Mouse (Mus musculus) erythroid progenitor cell, adult 5-6 weeks (primary cell): ENCODE measurements around the gene Samd1. TPM values are rescaled to one million over a fixed set of nuclear protein-coding genes. Genes with fewer than 3 reads are reported as not detected.
A peak's percentile ranks its signal among the peaks of the same experiment; 100 is the strongest.

ENCODE experiments used
- ATAC-seq: replicated peaks from 2 replicates; pipeline ENCODE4 v1.8.0; 2016; ENCODE audit warnings: moderate number of reproducible peaks, mild to moderate bottlenecking, moderate TSS enrichment, inconsistent platforms; ENCODE audit not compliant: poor library complexity, low FRiP score, severe bottlenecking
- total RNA-seq, 2 experiments: library from RNA; stranded (forward) in 1 of 2; stranded (reverse) in 1 of 2; fragments of 150-400 nt in 1 of 2; fragments of 186-747, 209-891 nt in 1 of 2; gene quantifications; 2 replicates each; pipeline versions ENCODE4 v1.2.3 to v1.2.4; 2015 to 2017; ENCODE audit warnings: low replicate concordance in 2 of 2

The Samd1 gene
- 114 and 119 TPM in 2 replicates for total RNA-seq (2015; ENCODE audit: low replicate concordance)
- 51.6 and 80.9 TPM in 2 replicates for total RNA-seq (2017; ENCODE audit: low replicate concordance)

GRCm38 (mm10) chr8:83997511-83998141 lies at the start of gene Samd1:
Gene Samd1, plus strand, starts transcription at chr8:83997672.
- no peak for ATAC-seq

DNA sequence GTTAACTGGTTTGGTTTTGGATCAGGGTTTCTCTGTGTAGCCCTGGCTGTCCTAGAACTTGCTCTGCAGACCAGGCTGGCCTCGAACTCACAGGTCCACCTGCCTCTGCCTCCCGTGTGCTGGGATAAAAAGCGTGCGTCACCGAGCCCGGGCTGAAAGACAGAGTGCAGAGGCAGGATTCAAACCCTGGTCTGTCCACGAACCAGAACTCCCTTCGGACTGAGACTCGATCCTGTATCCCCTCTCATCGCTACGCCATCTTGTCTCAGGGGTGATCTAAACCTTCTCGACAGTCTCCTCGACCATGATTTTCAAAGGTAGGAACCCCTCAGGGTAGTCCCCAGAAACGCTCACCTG lies 42.7 kb upstream of the Samd1 start:
- no peak for ATAC-seq

GRCm38 (mm10) chr8:83955106-83955957 lies 42.1 kb upstream of the Samd1 start, which contains the start of the genes Gm10644 and Asf1b:
Gene Gm10644, minus strand, starts transcription at chr8:83955205.
Gene Asf1b, plus strand, starts transcription at chr8:83955507.
- peak; percentile 90 for ATAC-seq

- no peak; the same call in 1 of the 2 replicates for ATAC-seq
Measured at GRCm38 (mm10) chr8:83955958-83956218, 41.6 kb upstream of the Samd1 start.

GRCm38 (mm10) chr8:83956789-83957188 lies 40.7 kb upstream of the Samd1 start:
- ATAC-seq: peak; percentile 63

DNA sequence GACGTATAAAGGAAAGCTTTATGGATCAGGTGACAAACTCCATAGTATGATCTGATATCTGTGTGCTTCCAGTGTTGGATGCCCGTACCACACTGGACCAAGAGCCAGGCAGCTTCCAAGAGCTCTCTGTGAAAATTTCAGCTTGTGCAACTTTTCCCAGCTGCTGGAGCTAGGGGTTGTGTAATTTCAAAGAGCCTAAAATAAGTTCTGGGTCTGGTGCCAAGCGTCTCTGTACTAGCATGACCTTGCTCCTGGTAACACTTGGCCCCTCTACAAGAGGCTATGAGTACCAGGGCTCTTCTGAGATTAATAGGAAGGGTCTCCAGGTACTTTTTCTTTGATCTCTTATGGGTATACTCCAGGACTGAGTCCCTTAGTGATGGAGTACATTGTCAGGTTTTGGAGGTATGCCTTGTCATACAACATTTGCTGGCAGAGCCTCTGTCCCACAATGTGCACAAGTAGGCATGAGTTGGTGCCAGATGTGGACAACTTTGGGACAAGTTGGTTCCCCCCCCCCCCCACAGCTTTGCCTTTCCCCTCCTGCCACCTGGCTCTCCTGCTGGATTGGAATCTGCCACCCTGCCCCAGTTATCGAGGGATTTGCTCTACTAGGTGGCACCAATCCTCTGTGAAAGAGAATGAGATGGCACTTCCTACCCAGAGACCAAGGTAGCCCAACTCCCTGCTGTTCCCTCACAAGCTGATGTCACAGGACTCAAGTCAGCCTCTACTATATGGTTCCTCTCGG lies 33.3 kb upstream of the Samd1 start:
- ATAC-seq: no peak

DNA sequence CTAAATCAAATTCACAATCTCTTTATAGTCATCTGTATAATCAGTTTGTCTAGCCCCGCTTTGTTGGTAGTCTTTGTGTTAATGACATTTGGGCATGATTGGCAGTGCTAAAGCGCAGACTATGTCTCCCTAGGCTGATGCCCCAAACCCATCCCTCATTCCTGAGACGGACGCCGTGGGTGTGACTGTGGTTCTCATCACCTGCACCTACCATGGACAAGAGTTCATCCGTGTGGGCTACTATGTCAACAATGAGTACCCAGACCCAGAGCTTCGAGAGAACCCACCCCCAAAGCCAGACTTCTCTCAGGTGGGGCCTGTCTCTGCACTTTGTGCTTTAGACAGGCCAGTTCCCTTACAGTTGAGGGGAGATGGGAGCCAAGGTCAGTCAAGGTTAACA lies 29.8 kb upstream of the Samd1 start:
- no peak for ATAC-seq

DNA sequence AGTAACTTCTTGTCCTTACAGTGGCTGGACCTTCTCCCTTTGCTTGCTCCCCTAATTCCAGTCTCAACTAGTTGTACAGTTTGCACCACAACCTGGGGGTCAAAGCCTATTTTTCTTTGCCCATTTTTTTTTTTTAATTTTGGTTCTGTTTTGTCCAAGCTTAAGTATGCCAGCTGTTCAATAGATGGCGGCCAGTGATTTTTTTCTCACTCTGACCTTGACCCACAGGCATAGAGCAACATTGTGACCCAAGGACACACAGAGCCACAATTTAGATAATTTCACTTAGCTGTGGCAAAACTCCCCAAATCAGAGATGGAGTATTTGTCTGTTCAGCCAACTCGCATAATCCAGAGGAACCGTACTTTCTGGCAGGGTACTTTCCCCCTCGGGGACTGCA lies 26.4 kb upstream of the Samd1 start:
- no peak for ATAC-seq

DNA sequence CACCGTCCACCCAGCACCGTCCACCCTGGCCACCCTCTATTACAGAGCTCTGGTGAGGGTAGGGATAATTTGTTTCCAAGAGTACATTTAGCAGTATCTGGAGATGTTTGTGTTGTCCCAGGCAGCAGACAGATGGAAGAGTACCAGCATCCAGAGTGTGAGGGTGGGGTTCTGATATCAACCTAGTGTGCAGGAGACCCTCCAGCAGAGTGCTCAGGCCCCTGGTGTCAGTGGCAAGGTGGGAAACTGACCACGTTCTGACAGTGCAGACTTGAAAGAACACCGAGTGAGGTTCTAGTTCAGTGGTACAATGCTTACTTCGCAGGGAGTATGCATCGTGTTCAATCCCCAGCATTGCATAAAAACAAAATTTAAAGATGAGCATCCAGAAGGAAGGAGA lies 25.8 kb upstream of the Samd1 start:
- no peak for ATAC-seq

- peak; percentile 97 for ATAC-seq
Measured at GRCm38 (mm10) chr8:83972150-83973120, 25.0 kb upstream of the Samd1 start, which contains the start of gene Prkaca. Gene Prkaca, plus strand, starts transcription at chr8:83972993.

DNA sequence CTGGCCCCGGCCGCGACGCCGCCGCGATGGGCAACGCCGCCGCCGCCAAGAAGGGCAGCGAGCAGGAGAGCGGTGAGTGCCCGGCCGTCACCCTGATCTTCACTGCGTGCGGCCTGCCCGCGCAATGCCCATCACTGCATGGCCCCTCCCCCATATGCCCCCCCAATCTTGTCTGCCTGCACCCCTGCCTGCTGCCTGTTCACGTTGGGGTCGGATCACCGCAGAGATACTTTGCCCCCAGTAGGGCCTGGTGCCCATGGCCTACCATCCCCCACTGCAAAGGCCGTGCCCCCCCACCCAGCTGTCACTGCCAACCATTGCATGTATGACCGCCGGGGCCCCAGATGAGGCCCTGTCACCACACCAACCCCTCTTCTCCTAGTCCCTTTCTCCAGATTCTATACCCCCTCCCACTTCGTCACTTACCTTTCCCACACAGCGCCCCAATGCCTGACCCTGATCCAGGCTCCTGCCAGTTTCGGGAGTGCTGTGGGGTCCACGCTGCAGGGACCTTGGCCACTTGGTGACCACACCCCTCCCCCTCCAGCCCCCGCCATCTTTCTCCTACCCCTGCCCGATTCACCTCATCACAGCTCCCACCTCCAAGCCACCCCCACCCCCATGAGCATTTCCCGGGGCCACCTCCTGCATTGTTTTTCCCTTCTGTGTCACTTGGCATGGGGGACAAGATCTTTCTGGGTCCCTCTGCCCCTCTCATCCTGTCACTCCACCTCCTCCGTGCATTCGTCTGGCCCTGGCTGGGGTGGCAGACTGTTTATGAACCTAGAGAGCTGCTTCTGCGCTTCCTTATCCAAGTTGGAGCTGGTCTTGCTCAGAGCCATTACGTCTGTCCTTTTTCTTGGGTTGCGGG lies 24.1 kb upstream of the Samd1 start:
- ATAC-seq: peak; percentile 1; the same call in 1 of the 2 replicates

DNA sequence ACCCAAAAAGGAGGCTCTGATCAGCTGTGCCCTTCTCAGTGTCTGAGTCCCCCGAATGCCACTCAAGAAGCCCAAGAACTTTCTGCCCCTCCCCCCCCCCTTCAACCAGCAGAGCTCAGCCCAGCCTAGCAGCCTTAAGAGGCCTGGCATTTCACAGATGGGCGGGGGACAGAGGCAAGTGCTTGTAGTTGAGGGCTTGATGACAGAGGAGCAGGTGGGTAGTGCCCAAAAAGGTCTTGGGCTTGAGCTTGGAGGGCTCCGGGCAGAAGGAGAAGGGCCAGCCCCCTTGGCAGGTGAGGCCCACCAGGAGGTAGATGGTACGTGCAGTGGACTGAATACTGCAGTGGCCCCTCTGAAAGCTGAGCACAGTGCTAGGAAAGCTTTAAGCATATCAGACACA lies 23.0 kb upstream of the Samd1 start:
- no peak for ATAC-seq

DNA sequence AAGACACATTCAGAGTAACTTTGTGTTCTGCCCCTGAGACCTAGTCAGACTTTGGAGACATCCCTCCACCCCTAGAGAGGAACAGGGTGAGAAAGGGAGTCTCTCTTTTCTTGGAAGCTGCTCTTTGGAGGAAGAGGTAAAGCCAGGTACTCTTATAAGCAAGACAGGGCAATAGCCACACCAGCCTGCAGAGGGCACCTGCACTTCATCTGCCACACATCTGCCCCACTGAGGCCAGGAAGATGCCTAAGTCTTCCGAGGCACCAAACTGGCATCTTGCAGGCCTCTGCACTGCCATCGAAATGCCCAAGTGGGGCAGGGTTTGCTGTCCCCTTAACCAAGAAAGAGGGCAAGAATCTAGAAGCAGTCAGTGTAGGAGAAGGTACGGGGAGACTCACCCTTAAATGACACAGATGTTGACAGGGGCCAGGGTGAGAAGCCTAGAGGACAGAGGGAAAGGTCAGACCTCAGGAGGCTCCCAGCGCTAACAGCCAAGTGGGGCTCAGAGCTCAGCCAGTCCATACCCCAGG lies 21.3 kb upstream of the Samd1 start:
- no peak for ATAC-seq

GRCm38 (mm10) chr8:83976779-83977350 lies 20.6 kb upstream of the Samd1 start:
- ATAC-seq: no peak

GRCm38 (mm10) chr8:83977646-83978045 lies 19.8 kb upstream of the Samd1 start:
- no peak for ATAC-seq

GRCm38 (mm10) chr8:83978200-83978599 lies 19.3 kb upstream of the Samd1 start:
- no peak for ATAC-seq

GRCm38 (mm10) chr8:83980250-83980649 lies 17.2 kb upstream of the Samd1 start:
- ATAC-seq: no peak

GRCm38 (mm10) chr8:83980845-83981244 lies 16.6 kb upstream of the Samd1 start:
- no peak for ATAC-seq
